Mouse (Mus musculus) G1E-ER4 (cell line): ENCODE results near the gene Prkrip1. TPM values are rescaled to one million over a fixed set of nuclear protein-coding genes. Genes with fewer than 3 reads are reported as not detected.

Experiments used
- GATA1 ChIP-seq: IDR thresholded peaks from one replicate; pipeline ENCODE4 v1.8.0; 2012; ENCODE audit warnings: low read length, inconsistent platforms
- polyA plus RNA-seq: library from polyadenylated mRNA; stranded (reverse); fragments of >175 nt; gene quantifications from 2 replicates; pipeline ENCODE4 v1.2.3, GENCODE M21; 2012

The Prkrip1 gene
- polyA plus RNA-seq, 1 experiment, result 44.3 TPM

GRCm38 (mm10) chr5:136171363-136172341 is 27.1 kb downstream of the Prkrip1 start:
- TF ChIP-seq GATA1, result no peak

- TF ChIP-seq GATA1, result no peak
Measured at GRCm38 (mm10) chr5:136170512-136171362, 28.0 kb downstream of the Prkrip1 start, which contains the start of gene Orai2. Gene Orai2, minus strand, starts transcription at chr5:136170713.

GRCm38 (mm10) chr5:136169626-136170511 is 28.9 kb downstream of the Prkrip1 start:
- TF ChIP-seq GATA1, result no peak

DNA sequence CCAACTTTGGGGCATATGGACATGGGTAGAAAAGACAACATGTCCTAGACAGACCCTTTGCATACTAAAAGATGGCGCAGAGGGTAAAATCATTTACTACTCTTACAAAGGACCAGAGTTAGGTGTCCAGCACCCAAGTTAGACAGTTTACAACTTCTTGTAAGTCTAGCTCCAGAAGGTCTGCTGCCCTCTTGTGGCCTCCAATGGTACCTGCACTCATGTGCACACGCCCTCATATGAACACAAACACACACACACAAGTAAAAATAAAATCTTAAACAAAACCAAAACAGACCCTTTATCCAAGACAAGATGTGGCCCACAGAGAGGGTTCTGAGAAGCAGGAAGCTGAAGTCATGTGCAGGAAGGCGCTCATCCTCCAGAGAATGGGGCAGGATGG is 30.7 kb downstream of the Prkrip1 start:
- TF ChIP-seq GATA1, result no peak

- no peak for TF ChIP-seq GATA1
Measured at GRCm38 (mm10) chr5:136167296-136167695, 31.5 kb downstream of the Prkrip1 start.

GRCm38 (mm10) chr5:136165246-136165645 is 33.5 kb downstream of the Prkrip1 start:
- TF ChIP-seq GATA1, result no peak

- no peak for TF ChIP-seq GATA1
Measured at GRCm38 (mm10) chr5:136163807-136164474, 34.8 kb downstream of the Prkrip1 start.

- TF ChIP-seq GATA1, result no peak
Measured at GRCm38 (mm10) chr5:136155399-136155798, 43.4 kb downstream of the Prkrip1 start.

DNA sequence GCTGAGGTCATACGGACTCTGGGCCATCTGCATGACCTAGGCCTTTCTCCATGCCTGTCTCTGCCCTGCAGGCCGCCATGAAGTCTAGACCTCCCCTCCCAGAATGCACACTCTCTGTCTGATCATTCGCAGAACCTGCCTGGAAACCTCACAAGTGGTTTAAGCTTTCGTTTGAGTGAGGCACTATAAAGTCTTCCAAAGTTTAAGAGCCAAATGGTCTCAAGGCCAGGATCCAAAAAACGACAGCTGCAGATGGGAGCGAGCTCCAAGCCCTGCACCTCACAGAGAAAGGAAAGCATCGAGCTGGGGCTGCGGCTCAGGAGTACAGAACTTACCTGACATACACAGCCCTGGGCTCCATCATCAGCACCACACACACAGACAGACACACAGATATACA is 46.4 kb downstream of the Prkrip1 start:
- no peak for TF ChIP-seq GATA1

DNA sequence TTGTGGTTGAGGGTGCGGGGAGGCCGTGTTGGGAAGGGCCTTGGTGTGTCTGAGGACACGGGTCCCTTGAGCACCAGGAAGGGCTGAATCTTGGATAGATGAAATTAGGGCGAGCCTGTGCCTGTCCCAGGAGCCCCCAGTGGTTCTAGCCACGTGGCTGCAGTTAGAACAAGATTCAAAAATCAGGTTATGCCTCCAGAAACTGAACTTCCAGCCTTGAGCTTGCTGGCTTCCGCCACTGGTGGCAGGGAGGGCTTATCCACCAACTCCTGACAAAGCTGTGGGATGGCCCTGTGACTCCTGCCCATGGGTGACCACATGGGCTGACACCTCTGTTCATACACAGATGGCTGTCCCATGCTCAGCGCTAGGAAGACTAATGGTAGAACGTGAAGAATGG is 51.1 kb downstream of the Prkrip1 start:
- TF ChIP-seq GATA1, result no peak

DNA sequence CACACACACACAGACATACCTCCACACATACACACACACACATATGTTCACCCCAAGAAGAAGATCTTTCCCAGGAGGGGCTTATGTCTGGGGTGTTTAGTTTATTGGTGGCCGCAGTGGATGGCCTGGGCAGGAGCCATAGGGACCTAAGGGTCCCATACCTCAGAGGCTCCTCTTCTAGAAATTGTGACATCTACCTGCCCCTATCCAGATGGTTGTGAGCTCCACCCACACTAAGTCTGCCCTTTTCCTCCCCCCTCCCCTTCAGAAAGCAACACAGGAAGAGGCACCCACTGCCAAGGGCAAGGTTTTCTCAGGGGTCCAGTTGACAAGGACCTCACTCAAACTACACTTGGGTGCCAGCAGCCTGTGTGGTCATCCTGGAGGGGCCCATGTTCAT is 51.8 kb downstream of the Prkrip1 start:
- TF ChIP-seq GATA1, result no peak

- TF ChIP-seq GATA1, result peak; percentile 34
Measured at GRCm38 (mm10) chr5:136144606-136145430, 53.9 kb downstream of the Prkrip1 start.

DNA sequence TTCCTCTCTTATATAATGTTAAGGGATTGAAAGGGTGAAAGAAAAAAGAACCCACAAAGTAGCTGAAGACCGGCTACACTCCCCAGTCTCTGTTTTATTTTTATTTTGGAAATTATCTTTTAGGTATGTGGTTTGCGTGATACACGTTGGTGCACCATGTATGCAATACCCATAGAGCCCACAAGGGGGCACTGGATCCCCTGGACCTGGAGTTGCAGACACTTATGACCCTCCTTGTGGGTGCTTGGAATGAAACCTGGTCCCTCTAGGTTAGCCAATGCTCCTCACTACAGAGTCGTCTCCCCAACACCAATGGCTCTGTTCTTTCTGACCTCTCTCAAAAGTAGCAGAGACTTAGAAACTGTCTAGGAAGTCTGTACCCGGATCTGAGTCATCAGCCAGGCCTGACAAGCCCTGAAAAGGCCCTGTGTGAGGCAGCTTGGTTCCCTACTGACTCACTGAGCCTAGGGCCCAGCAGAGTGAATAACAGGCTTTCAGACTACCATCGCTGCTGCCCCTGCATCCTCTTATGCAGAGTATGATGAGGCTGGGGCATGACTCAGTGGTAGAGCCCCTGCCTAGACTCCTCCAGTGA is 55.5 kb downstream of the Prkrip1 start:
- TF ChIP-seq GATA1, result no peak
